Mouse (Mus musculus) urinary bladder, postnatal 4 days (tissue): Measurements from ENCODE around the gene Fgfr2.
"Not testable (repeated sequence)": the region's sequence is repeated elsewhere in the genome, so short reads cannot be mapped to it uniquely, and the experiment has no call there.

Experiments used
- DNase-seq, 2 experiments: peaks; one replicate each; pipeline ENCODE4 v3.0.0; 2021 to 2022; ENCODE audit warnings: low spot score in 2 of 2

Gene Fgfr2

DNA sequence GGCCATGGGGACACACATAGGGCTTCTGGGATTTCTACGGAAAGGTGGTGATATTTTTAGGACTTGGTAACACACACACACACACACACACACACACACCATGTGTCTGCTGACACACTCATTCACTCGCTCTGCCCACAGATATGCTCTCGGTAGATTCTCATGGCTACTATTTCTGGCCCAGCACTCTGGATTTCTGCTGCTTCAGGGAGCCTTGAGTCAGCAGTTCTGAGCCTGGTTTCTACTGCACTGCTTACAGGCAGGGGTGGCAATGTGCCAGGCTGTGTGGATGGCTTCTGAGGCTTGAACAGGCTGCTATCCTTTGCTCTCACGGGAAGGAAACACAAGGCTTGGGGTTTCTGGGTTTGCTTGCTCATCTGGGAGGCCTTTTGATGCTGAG lies 2441.4 kb downstream of the Fgfr2 start:
- DNase-seq, result no peak

GRCm38 (mm10) chr7:130678414-130678813 lies 2444.7 kb downstream of the Fgfr2 start:
- no peak for DNase-seq

DNA sequence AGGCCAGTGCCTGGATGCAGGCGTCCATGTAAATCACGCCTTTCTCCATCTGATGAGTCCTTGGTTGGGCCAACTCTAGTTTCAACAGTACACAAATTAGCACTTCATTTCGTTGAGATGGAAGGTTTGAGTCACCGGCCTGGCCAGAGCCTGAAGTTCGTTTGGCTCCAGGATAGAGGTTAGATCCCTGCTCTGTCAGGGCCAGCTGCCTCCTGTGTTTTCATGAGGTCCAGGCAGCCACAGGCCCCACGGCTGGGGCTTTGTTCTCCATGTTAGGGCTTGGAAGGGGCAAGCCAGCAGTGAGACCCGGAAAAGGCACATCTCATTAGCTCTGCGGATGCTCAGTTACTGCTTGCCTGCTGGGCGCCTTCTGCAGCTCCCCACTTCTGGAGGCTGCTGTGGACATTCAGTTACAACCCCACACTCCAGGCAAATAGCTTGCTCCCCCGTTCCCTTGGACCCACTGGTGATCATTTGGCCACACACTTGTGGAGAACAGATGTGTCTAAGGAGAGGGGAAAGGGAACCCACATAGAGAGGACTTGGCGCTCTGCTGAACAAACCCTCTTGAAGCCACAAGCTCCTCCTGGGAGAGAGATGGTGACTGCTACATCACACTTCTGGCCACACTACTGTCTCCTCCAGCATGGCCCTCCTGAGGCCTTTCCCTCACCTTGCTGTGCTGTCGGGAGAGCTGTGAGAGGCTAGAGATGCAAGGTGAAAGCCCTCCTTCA lies 2445.4 kb downstream of the Fgfr2 start:
- DNase-seq, result no peak

GRCm38 (mm10) chr7:130676885-130677540 lies 2446.1 kb downstream of the Fgfr2 start:
- no peak for DNase-seq

DNA sequence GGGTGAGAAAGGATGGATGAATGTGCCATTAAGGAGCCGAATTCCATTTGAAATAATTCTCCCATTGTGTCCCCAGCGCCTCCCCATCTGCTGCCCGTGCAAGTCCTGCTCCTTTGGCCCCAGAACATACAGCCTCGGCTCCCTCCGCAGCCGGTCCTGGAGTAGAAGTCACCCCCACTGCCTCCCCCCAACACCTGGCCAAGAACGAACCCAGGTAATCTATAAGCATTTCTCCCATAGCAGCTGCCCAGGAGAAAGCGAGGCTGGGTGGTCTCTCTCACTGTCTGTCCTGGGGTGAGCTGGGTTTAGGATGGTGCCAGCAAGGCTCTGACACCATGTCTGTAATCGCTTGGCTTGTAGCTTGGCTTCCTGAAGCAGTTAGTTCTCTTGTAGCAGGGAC lies 2448.6 kb downstream of the Fgfr2 start:
- no peak for DNase-seq

DNA sequence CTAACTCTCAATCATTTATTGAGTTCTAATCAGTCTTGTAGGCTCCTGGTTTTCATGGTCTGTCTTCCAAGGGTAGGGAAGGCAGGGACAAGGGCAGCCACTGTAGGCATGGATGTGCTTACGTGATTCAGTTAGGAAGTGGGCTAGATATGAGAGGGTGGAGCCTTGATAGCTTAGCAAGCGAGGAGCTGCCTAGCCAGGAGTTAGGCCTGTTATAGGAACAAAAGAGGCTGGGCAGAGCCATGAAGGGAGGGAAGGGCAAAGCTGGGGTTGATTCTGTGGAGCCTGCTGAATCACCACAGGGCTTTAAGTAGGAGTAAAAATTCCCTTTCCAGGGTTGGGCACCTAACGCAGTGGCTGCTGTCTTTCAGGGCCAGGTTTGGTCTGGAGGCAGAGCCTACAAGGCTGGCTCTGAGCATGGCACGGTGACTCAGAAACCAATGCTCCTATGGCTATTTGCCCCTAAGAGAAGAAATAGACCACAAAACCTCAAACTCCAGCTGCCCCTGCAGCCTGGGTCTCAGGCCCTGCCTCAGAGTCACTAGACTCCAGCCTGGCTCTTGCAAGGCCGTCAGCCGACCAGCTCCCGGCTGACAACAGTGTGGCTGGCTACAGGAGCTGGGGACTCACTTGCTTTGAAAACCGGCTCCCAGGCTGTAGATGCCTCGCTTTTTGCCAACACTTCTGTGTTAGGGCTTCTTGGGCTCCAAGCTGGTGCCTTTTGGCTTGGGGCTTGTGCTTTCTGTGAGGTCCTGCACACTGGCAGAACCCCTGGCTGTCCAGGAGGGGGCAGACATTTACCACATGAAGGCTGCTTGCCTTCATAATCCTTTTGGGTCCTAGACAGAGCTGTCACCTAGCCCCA lies 2449.7 kb downstream of the Fgfr2 start:
- no peak for DNase-seq

GRCm38 (mm10) chr7:130671301-130671700 lies 2451.8 kb downstream of the Fgfr2 start:
- peak in 1 of 2 experiments; percentile 58 for DNase-seq

DNA sequence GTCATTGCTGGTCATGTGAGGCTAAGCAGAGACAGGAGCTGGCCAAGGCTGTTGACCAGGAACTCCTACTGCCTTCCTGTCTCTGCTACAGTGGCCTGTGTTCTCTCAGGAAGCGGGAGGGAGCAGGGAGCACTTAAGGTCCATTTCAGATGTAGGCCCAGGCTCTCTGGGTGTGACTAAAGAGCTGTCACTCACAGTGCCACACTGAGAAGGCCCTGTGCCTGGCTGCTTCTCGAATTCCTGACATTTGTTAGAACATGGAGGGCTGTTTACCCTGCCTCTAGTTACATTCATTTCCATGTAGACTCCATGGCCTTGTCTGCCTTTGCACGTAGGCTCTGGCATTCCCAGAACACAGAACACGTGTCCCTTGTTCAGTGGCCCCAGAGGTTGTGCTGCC lies 2452.8 kb downstream of the Fgfr2 start:
- DNase-seq, result no peak

DNA sequence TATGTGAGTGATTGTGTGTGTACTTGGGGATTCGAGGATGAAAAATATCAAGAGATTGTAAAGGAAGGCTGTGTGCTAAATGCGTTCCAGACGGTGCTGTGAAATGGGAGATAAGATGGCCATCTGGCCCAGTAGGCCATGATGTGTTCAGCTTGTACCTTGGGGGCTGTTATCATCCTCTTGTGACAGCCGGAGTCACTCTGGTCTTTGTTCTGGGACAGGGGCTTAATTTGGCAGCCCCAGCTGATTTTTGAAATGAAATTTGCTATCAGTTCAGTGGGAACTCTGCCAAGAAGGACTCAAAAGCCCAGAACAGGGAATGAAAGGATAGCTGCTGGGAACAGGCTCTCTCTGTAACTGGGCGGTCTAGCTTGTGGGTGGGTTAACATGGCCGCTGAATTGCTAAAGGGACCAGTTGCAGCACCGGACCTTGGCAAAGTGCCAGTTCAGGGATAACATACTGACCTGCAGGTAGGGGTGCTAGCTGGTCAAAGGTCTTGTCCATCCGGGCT lies 2453.7 kb downstream of the Fgfr2 start:
- peak in 1 of 2 experiments; percentile 50 for DNase-seq

DNA sequence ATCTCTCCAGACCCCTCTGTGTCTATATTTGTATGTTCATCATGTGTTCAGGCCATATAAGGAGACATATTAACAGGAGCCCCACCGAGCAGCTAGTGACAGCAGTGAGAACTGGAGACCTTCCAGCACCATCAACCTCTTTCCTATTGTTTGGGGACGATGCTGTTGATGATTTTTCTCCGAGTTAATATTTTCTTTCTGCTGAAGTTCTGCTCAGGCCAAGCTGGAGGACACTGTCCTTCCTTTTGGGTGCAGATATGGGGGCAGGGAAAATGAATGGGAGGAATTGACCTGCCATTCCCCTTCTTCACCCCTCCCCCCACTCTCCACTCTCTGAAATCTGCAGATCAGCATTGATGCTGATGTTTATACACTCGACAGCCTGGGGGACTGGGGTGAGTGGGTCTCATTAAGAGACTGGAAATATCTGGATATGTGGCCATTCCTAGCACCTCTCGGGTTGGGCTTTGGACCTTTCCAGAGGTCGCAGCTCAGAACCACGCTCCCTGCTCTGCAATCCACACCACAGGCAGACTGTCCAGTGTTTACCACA lies 2454.3 kb downstream of the Fgfr2 start:
- DNase-seq, result no peak

- not testable (repeated sequence) for DNase-seq
These were observed 2455.1 kb downstream of the Fgfr2 start for GRCm38 (mm10) chr7:130668013-130668412.

DNA sequence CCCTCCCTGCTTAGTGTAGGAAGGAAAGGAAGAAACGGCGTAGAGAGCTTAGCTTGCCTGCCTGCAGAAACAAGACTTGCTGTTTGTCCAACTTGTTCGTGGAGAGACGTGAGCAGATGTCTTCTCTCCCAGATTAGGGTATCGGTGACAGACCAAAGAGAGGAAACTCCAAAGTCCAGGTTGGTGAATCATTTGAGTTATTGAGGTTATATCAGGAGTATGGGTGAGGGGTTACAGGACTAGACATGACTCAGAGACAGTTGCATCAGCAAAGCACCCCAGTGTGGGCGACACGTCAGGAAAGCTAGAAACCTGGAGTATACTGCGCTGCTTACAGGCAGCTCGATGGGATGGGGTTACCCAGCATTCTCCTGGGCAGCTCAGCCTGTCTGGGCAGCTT lies 2457.8 kb downstream of the Fgfr2 start:
- DNase-seq, result no peak

GRCm38 (mm10) chr7:130664629-130665028 lies 2458.5 kb downstream of the Fgfr2 start:
- DNase-seq, result no peak

DNA sequence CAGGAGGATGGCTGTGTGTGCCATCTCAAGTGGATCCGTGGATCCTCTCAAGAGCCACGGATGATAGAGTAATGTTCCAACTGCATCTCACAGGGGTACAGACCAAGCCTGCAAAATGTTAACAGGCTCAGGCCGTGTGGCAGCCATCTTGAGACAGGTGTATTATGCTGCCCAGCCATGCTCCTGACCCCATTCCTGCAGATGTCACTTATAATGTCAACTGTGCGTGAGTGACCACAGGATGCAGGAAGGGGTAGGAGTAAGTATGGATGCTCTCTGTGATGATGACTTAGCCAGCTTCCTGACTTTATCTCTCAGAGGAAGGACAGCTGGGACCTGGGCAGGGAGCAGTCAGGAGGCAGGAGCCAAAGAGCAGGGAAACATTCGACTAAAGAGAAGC lies 2459.1 kb downstream of the Fgfr2 start:
- no peak for DNase-seq

DNA sequence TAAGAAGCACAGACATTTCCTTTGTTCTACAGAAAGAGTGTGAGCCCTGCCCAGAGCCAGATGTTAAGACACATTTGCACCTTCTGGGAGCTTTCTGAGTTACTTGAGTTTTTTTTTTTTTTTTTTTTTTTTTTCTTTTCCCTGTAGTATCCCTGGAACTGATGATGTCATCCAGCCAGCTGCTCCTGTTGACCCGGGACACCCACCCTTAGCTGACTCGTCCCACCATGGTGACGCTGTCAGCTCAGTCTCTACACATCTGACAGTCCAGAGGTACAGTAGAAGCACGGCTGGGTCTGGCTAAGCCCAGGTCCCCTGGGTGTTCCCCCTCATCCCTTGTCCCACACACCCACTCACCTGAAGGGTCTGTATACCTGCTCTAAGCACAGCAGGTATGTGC lies 2460.3 kb downstream of the Fgfr2 start:
- DNase-seq, result no peak

GRCm38 (mm10) chr7:130662250-130662649 lies 2460.9 kb downstream of the Fgfr2 start:
- DNase-seq, result no peak

- no peak for DNase-seq
These were observed 2464.0 kb downstream of the Fgfr2 start for GRCm38 (mm10) chr7:130659129-130659528.

GRCm38 (mm10) chr7:130657751-130658150 lies 2465.4 kb downstream of the Fgfr2 start:
- peak in 1 of 2 experiments; percentile 39 for DNase-seq

DNA sequence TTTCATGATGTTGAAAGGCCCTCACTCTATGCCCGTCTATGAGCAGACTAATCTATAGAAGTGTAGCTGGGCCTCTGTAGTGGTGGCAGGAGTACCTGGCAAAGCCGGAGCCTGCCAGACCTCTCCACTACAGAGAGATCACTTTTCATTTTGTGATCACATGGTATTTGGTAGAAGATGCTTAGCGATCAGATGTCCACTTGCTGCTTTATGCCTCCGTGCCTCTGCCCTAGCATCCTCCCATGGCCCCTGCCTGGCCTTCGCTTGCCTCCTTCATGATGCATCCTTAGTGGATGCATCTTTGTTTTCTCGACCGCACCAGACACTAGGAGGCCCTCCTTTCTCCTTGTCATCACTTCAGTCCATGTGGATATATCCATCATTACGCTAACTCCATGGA lies 2466.2 kb downstream of the Fgfr2 start:
- DNase-seq, result no peak

- DNase-seq, result peak in 1 of 2 experiments; percentile 52
These were observed 2468.6 kb downstream of the Fgfr2 start for GRCm38 (mm10) chr7:130654562-130654961.

- DNase-seq, result no peak
These were observed 2470.1 kb downstream of the Fgfr2 start for GRCm38 (mm10) chr7:130653036-130653555.

- no peak for DNase-seq
These were observed 2472.5 kb downstream of the Fgfr2 start for GRCm38 (mm10) chr7:130650621-130651020.
